Mouse (Mus musculus) lung, adult 2 months (tissue): ENCODE measurements at regions not wholly inside any gene's neighbourhood (a gene's known extent, or its start where the extent isn't known, plus 50 kb on each side); places are given as distances from the start of the nearest gene placed in this dataset.

ENCODE experiments used
- CTCF ChIP-seq: fragments of 200-500 bp; IDR thresholded peaks from 2 replicates; pipeline ENCODE4 v1.5.1; 2011; ENCODE audit warnings: mild to moderate bottlenecking, low read length, control low read depth; ENCODE audit not compliant: insufficient read depth
- POLR2A ChIP-seq: fragments of 200-500 bp; IDR thresholded peaks from 2 replicates; pipeline ENCODE4 v1.6.1; 2011; ENCODE audit warnings: low read depth, mild to moderate bottlenecking, control low read depth, low read length, borderline replicate concordance; ENCODE audit errors: extremely low read depth

DNA sequence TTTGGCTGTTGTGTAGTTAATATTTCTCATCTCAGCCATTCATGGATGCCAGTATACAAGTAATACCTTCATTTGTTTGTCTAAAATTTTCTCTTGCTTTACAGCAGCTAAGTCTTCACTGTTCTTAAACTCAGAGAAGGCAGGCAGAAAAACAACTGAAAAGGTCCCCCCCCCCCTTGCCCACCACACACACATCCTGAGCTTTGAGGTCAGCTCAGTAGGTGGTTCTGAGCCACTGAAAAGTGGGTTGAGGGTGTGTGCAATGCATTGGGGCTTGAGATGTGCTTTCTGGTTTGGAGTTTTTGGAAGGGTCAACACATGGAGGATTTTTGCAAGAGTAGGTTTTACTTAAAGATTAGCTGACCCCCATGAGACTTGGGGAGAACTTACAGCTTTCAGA, 136.1 kb upstream of the Slco3a1 start:
- TF ChIP-seq POLR2A: no peak
- TF ChIP-seq CTCF: no peak
